Mouse (Mus musculus): ENCODE results near the gene Cisd1. TPM values are rescaled to one million over a fixed set of nuclear protein-coding genes. Genes with fewer than 3 reads are reported as not detected.

Gene Cisd1
- polyA plus RNA-seq, 1 experiment from 2014 or later = 129 TPM

GRCm38 (mm10) chr10:71338156-71338905 lies 6.4 kb downstream of the Cisd1 start:
- WGBS = 82% methylated on average over 8 of the region's 8 CpGs
- no peak for ATAC-seq (replicated peaks; ENCODE audit: low FRiP score)
- no peak for DNase-seq (ENCODE audit: low spot score)
- H3K27ac ChIP-seq (ENCODE audit: low read depth, low read length) = no peak overlapping the region
- no peak overlapping the region for H3K4me2 ChIP-seq
- H3K4me1 ChIP-seq (replicated peaks; ENCODE audit: control insufficient read depth, insufficient read depth, low read length) = peaks cover 16% of the 10 kb centered on the region
- H3K36me3 ChIP-seq (ENCODE audit: control insufficient read depth, insufficient read depth, low read length) = peaks cover 6% of the 10 kb centered on the region; the same call in 1 of the 2 replicates
- H3K4me3 ChIP-seq (ENCODE audit: low read depth, low read length) = no peak overlapping the region
- H3K9ac ChIP-seq (ENCODE audit: low read depth, low read length) = no peak overlapping the region
- H3K9me3 ChIP-seq (ENCODE audit: control insufficient read depth, low read length) = no peaks in the 10 kb centered on the region
- H3K27me3 ChIP-seq (replicated peaks; ENCODE audit: control insufficient read depth, insufficient read depth, low read length) = no peaks in the 10 kb centered on the region

DNA sequence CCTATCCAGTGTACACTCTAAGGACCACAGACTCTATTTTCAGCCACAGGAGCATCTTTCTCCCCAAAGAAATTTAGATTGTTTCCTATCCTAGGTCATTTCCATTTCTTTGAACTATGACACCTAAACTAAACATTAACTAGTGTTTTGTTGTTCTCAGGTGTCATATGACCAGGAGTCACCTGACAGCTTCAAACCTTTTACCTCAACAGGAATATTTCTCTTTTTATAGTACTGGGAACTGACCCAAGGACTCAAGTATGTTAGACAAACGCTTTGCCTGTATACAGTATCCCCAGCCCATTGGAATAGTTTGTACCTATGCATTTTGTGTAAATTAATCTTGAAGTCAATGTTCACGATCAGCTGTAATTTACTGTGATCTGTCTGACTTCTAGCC lies 7.0 kb downstream of the Cisd1 start:
- H3K4me2 ChIP-seq = no peak overlapping the region
- no peak overlapping the region for H3K9ac ChIP-seq (ENCODE audit: low read depth, low read length)
- H3K36me3 ChIP-seq (ENCODE audit: control insufficient read depth, insufficient read depth, low read length) = peaks cover 8% of the 10 kb centered on the region
- H3K4me3 ChIP-seq (ENCODE audit: low read depth, low read length) = no peak overlapping the region
- H3K9me3 ChIP-seq (ENCODE audit: control insufficient read depth, low read length) = no peaks in the 10 kb centered on the region
- H3K27me3 ChIP-seq (replicated peaks; ENCODE audit: control insufficient read depth, insufficient read depth, low read length) = no peaks in the 10 kb centered on the region
- ATAC-seq (replicated peaks; ENCODE audit: low FRiP score) (no peak), DNase-seq (ENCODE audit: low spot score) (no peak)
- WGBS = 88% methylated on average over 2 of the region's 2 CpGs
- H3K4me1 ChIP-seq (replicated peaks; ENCODE audit: control insufficient read depth, insufficient read depth, low read length) = peaks cover 14% of the 10 kb centered on the region
- no peak overlapping the region for H3K27ac ChIP-seq (ENCODE audit: low read depth, low read length)

DNA sequence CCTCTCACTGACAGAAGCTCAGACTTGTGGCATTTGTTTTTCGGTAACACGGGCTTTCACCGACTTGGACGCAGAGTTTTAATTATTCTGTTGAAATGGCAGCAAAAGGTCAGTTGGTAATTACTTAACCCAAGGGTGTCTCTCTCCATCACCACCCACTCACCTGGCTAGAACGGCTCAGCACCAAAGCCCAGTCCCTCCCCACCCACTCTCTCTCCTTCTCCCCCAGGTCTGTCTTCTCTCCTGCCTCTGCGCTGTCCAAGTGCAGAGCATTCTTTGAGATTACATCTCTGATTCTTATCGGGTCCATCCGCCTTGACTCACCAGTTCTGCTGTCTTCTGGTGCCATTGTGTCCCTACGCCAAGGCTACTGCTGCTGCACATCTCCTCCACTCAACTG lies 11.9 kb downstream of the Cisd1 start:
- Histone ChIP-seq H3K36me3 (ENCODE audit: control insufficient read depth, insufficient read depth, low read length) (peaks cover 22% of the 10 kb centered on the region), H3K4me1 (replicated peaks; ENCODE audit: control insufficient read depth, insufficient read depth, low read length) (no peaks in the 10 kb centered on the region), H3K4me2 (no peak overlapping the region), H3K27ac (ENCODE audit: low read depth, low read length) (no peak overlapping the region), H3K9me3 (ENCODE audit: control insufficient read depth, low read length) (no peaks in the 10 kb centered on the region), H3K27me3 (replicated peaks; ENCODE audit: control insufficient read depth, insufficient read depth, low read length) (no peaks in the 10 kb centered on the region), H3K4me3 (ENCODE audit: low read depth, low read length) (no peak overlapping the region), H3K9ac (ENCODE audit: low read depth, low read length) (no peak overlapping the region)
- WGBS = 94% methylated on average over 9 of the region's 9 CpGs
- ATAC-seq (replicated peaks; ENCODE audit: low FRiP score) (no peak), DNase-seq (ENCODE audit: low spot score) (no peak)

DNA sequence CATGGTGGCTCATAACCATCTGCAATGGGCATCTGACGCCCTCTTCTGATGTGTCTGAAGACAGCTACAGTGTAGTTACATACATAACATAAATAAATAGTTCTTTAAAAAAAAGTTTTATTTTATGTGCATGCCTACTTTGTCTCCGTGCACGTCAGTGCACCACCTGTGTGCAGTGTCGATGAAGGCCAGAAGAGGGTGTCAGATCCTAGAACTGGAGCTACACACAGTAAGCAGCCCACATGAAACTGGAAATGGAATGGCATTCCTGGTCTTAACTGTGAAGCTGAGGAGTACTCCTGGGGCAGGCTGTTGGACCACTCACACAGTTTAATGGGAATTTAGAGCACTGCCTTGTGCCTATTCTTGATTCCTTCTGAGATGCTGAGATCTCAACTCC lies 12.4 kb downstream of the Cisd1 start:
- DNase-seq (ENCODE audit: low spot score) (no peak), ATAC-seq (replicated peaks; ENCODE audit: low FRiP score) (no peak)
- 88% methylated on average over 4 of the region's 4 CpGs for WGBS
- Histone ChIP-seq H3K9ac (ENCODE audit: low read depth, low read length) (no peak overlapping the region), H3K36me3 (ENCODE audit: control insufficient read depth, insufficient read depth, low read length) (peaks cover 22% of the 10 kb centered on the region), H3K4me1 (replicated peaks; ENCODE audit: control insufficient read depth, insufficient read depth, low read length) (no peaks in the 10 kb centered on the region), H3K9me3 (ENCODE audit: control insufficient read depth, low read length) (no peaks in the 10 kb centered on the region), H3K4me2 (no peak overlapping the region), H3K27me3 (replicated peaks; ENCODE audit: control insufficient read depth, insufficient read depth, low read length) (no peaks in the 10 kb centered on the region), H3K4me3 (ENCODE audit: low read depth, low read length) (no peak overlapping the region), H3K27ac (ENCODE audit: low read depth, low read length) (no peak overlapping the region)

DNA sequence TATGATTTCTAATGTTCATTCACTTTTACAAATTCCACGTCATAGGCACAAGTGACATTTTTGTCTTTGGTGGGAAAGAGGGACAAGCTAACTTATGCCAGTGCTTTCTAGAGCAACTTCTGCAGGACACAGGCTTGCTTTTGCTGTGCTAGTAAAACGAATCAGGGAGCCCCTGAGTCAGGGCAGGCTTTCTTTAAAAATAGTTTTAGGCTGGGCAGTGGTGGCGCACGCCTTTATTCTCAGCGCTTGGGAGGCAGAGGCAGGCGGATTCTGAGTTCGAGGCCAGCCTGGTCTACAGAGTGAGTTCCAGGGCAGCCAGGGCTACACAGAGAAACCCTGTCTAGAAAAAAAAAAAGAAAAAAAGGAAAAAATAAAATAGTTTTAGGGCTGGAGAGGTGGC lies 12.8 kb downstream of the Cisd1 start:
- Histone ChIP-seq H3K27ac (ENCODE audit: low read depth, low read length) (no peak overlapping the region), H3K4me2 (no peak overlapping the region), H3K27me3 (replicated peaks; ENCODE audit: control insufficient read depth, insufficient read depth, low read length) (no peaks in the 10 kb centered on the region), H3K4me1 (replicated peaks; ENCODE audit: control insufficient read depth, insufficient read depth, low read length) (no peaks in the 10 kb centered on the region), H3K9me3 (ENCODE audit: control insufficient read depth, low read length) (no peaks in the 10 kb centered on the region), H3K36me3 (ENCODE audit: control insufficient read depth, insufficient read depth, low read length) (peaks cover 22% of the 10 kb centered on the region), H3K4me3 (ENCODE audit: low read depth, low read length) (no peak overlapping the region), H3K9ac (ENCODE audit: low read depth, low read length) (no peak overlapping the region)
- ATAC-seq (replicated peaks; ENCODE audit: low FRiP score) (no peak), DNase-seq (ENCODE audit: low spot score) (no peak)
- WGBS = 92% methylated on average over 7 of the region's 7 CpGs

- Histone ChIP-seq H3K4me1 (replicated peaks; ENCODE audit: control insufficient read depth, insufficient read depth, low read length) (no peaks in the 10 kb centered on the region), H3K9me3 (ENCODE audit: control insufficient read depth, low read length) (no peaks in the 10 kb centered on the region), H3K9ac (ENCODE audit: low read depth, low read length) (no peak overlapping the region), H3K27ac (ENCODE audit: low read depth, low read length) (no peak overlapping the region), H3K4me3 (ENCODE audit: low read depth, low read length) (no peak overlapping the region), H3K36me3 (ENCODE audit: control insufficient read depth, insufficient read depth, low read length) (peaks cover 19% of the 10 kb centered on the region), H3K27me3 (replicated peaks; ENCODE audit: control insufficient read depth, insufficient read depth, low read length) (no peaks in the 10 kb centered on the region), H3K4me2 (no peak overlapping the region)
- WGBS = 95% methylated on average over 12 of the region's 12 CpGs
- no peak for DNase-seq (ENCODE audit: low spot score)
- no peak for ATAC-seq (replicated peaks; ENCODE audit: low FRiP score)
These were observed 14.7 kb downstream of the Cisd1 start for GRCm38 (mm10) chr10:71330070-71330469.

DNA sequence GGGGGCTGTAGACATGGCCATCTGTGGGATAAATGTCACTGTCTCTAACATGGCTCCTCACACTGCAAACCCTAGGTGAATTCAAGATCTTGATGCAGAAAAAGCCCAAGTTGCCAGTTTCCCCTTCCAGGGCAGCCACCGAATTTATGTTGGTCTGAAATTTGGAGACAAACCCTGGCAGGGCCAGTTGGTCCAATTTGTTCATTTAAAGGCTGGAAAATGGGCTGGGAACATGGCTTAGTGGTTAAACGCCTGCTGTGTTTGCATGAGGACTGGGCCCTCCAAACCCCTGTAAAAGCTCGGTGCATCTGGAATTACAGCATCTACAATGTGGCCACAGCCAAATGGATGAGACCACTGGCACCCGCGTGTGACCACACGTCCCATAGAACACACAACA lies 15.5 kb downstream of the Cisd1 start:
- Histone ChIP-seq H3K4me2 (no peak overlapping the region), H3K36me3 (ENCODE audit: control insufficient read depth, insufficient read depth, low read length) (peaks cover 17% of the 10 kb centered on the region)
- 94% methylated on average over 6 of the region's 6 CpGs for WGBS

DNA sequence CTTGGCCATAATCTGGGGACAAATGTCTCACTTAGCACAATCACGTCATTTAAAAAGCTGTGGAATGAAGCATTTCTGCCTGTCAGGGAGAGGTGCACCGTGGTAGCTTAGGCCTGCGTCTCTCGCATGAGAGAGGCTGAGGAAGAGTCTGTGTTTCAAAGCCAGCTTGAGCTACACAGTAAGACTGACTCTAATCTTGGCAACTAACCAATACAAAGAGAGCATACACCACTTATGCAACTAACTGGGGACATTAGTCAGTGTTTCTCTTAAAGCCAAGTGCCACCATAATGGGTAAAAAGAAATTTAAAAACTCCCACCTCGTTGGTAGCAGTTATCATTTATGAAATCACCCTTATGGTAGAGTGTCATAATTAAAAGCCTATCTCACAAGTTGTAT lies 15.9 kb downstream of the Cisd1 start:
- H3K36me3 ChIP-seq (ENCODE audit: control insufficient read depth, insufficient read depth, low read length) = peaks cover 17% of the 10 kb centered on the region
- H3K4me1 ChIP-seq (replicated peaks; ENCODE audit: control insufficient read depth, insufficient read depth, low read length) = no peaks in the 10 kb centered on the region
- H3K27ac ChIP-seq (ENCODE audit: low read depth, low read length) = no peak overlapping the region
- DNase-seq (ENCODE audit: low spot score) = no peak
- ATAC-seq (replicated peaks; ENCODE audit: low FRiP score) = no peak
- no peak overlapping the region for H3K4me3 ChIP-seq (ENCODE audit: low read depth, low read length)
- no peaks in the 10 kb centered on the region for H3K27me3 ChIP-seq (replicated peaks; ENCODE audit: control insufficient read depth, insufficient read depth, low read length)
- 93% methylated on average over 5 of the region's 5 CpGs for WGBS
- no peak overlapping the region for H3K4me2 ChIP-seq
- H3K9ac ChIP-seq (ENCODE audit: low read depth, low read length) = no peak overlapping the region
- no peaks in the 10 kb centered on the region for H3K9me3 ChIP-seq (ENCODE audit: control insufficient read depth, low read length)

More for the DNA sequence above, 15.5 kb downstream of the Cisd1 start:
- Histone ChIP-seq H3K27ac (ENCODE audit: low read depth, low read length) (no peak overlapping the region), H3K4me1 (replicated peaks; ENCODE audit: control insufficient read depth, insufficient read depth, low read length) (no peaks in the 10 kb centered on the region), H3K27me3 (replicated peaks; ENCODE audit: control insufficient read depth, insufficient read depth, low read length) (no peaks in the 10 kb centered on the region), H3K9me3 (ENCODE audit: control insufficient read depth, low read length) (no peaks in the 10 kb centered on the region), H3K4me3 (ENCODE audit: low read depth, low read length) (no peak overlapping the region), H3K9ac (ENCODE audit: low read depth, low read length) (no peak overlapping the region)
- no peak for DNase-seq (ENCODE audit: low spot score)
- no peak for ATAC-seq (replicated peaks; ENCODE audit: low FRiP score)

GRCm38 (mm10) chr10:71328382-71328781 lies 16.4 kb downstream of the Cisd1 start:
- Histone ChIP-seq H3K27ac (ENCODE audit: low read depth, low read length) (no peak overlapping the region), H3K27me3 (replicated peaks; ENCODE audit: control insufficient read depth, insufficient read depth, low read length) (no peaks in the 10 kb centered on the region), H3K36me3 (ENCODE audit: control insufficient read depth, insufficient read depth, low read length) (peaks cover 17% of the 10 kb centered on the region), H3K9me3 (ENCODE audit: control insufficient read depth, low read length) (no peaks in the 10 kb centered on the region), H3K4me2 (no peak overlapping the region), H3K4me3 (ENCODE audit: low read depth, low read length) (no peak overlapping the region), H3K4me1 (replicated peaks; ENCODE audit: control insufficient read depth, insufficient read depth, low read length) (no peaks in the 10 kb centered on the region), H3K9ac (ENCODE audit: low read depth, low read length) (no peak overlapping the region)
- DNase-seq (ENCODE audit: low spot score) (no peak), ATAC-seq (replicated peaks; ENCODE audit: low FRiP score) (no peak)
- WGBS = 89% methylated on average over 6 of the region's 6 CpGs
